Mouse (Mus musculus) liver, embryonic 14.5 days (tissue): ENCODE measurements around the gene Sftpa1. TPM values are rescaled to one million over a fixed set of nuclear protein-coding genes. Genes with fewer than 3 reads are reported as not detected.

Experiments
- ATAC-seq: fragments of 200-750 bp; cut with Nextera tagmentation; 2 replicates; pipeline ENCODE4 v1.8.0; 2017; ENCODE audit warnings: moderate number of reproducible peaks, mild to moderate bottlenecking, moderate library complexity; ENCODE audit not compliant: insufficient read depth
- DNase-seq, 3 experiments: peaks; one replicate each; pipeline ENCODE4 v3.0.0-alpha.2; 2012 to 2013; ENCODE audit warnings: low read depth in 3 of 3, low spot score in 3 of 3
- H3K27ac ChIP-seq: fragments of 300-500 bp; sonication (generic); 2 replicates; pipeline ENCODE4 v1.5.1; 2014; ENCODE audit warnings: moderate library complexity, mild to moderate bottlenecking, control low read depth, inconsistent platforms
- H3K27me3 ChIP-seq: fragments of 300-500 bp; sonication (generic); 2 replicates; pipeline ENCODE4 v1.6.1; 2014; ENCODE audit warnings: mild to moderate bottlenecking, low read length, moderate library complexity; ENCODE audit not compliant: control insufficient read depth, insufficient read depth
- H3K36me3 ChIP-seq: fragments of 300-500 bp; sonication (generic); replicated peaks from 2 replicates; pipeline ENCODE4 v1.6.1; 2014; ENCODE audit warnings: low read depth; ENCODE audit not compliant: control insufficient read depth, insufficient read depth
- H3K4me1 ChIP-seq, 2 experiments: fragments of 200-500 bp in 1 of 2; fragments of 300-500 bp in 1 of 2; sonication (generic) in 1 of 2; replicated peaks; 2 replicates each; pipeline ENCODE4 v1.6.1; 2012 to 2014; ENCODE audit warnings: antibody characterized with exemption in 1 of 2, inconsistent platforms in 1 of 2, low read length in 1 of 2; ENCODE audit not compliant: control insufficient read depth in 2 of 2, insufficient read depth in 2 of 2
- H3K4me2 ChIP-seq: fragments of 300-500 bp; sonication (generic); 2 replicates; pipeline ENCODE4 v1.6.1; 2014; ENCODE audit warnings: low read depth, mild to moderate bottlenecking, control low read depth, moderate library complexity
- H3K4me3 ChIP-seq, 2 experiments: fragments of 200-500 bp in 1 of 2; fragments of 300-500 bp in 1 of 2; sonication (generic) in 1 of 2; 2 replicates each; pipeline ENCODE4 v1.5.1; 2012 to 2014; ENCODE audit warnings: low read depth in 2 of 2, low read length in 2 of 2, mild to moderate bottlenecking in 2 of 2, control low read depth in 1 of 2, inconsistent platforms in 1 of 2, moderate library complexity in 1 of 2; ENCODE audit not compliant: insufficient read depth in 1 of 2
- H3K9ac ChIP-seq: fragments of 300-500 bp; sonication (generic); replicated peaks from 2 replicates; pipeline ENCODE4 v1.6.1; 2014; ENCODE audit warnings: mild to moderate bottlenecking, control low read depth, moderate library complexity
- H3K9me3 ChIP-seq: fragments of 300-500 bp; sonication (generic); 2 replicates; pipeline ENCODE4 v1.6.1; 2016; ENCODE audit warnings: low read length, mixed read lengths; ENCODE audit not compliant: control insufficient read depth
- CTCF ChIP-seq: IDR thresholded peaks from 2 replicates; pipeline ENCODE4 v1.5.1; 2016; ENCODE audit warnings: antibody characterized with exemption, low read depth, control low read depth
- EP300 ChIP-seq: IDR thresholded peaks from 2 replicates; pipeline ENCODE4 v1.6.1; 2016; ENCODE audit warnings: antibody characterized with exemption, low read depth
- WGBS: fragments of 180-500 bp; shearing (Covaris S2); extraction: QIAGEN DNeasy Blood & Tissue Kit; methylation state at CpG from one replicate; pipeline ENCODE4 v1.1.7; 2014; ENCODE audit not compliant: insufficient replicate concordance; 5-methylcytosine and 5-hydroxymethylcytosine counted together
- polyA plus RNA-seq, 2 experiments: library from polyadenylated mRNA; depleted of rRNA in 1 of 2; stranded (reverse) in 1 of 2; unstranded in 1 of 2; fragments of >200 nt; fragmentation: Nextera tagmentation in 1 of 2; extraction: Ambion mirVana in 1 of 2; gene quantifications; 2 replicates each; pipeline versions ENCODE4 v1.2.1 to v1.2.3; 2012 to 2014

The Sftpa1 gene
- polyA plus RNA-seq, 2 experiments, result 0.10 to 0.19 TPM

GRCm38 (mm10) chr14:41147356-41147755 is 15.8 kb downstream of the Sftpa1 start:
- Histone ChIP-seq H3K36me3 (no peaks in the 10 kb centered on the region), H3K9ac (no peak overlapping the region), H3K27me3 (no peaks in the 10 kb centered on the region), H3K27ac (no peak overlapping the region), H3K4me1 (peaks cover 0 to 2% of the 10 kb centered on the region in 2 experiments; a peak in 2 of 4 replicates), H3K4me3 (no peak overlapping the region), H3K9me3 (no peaks in the 10 kb centered on the region), H3K4me2 (no peak overlapping the region)
- 58% methylated on average over 2 of the region's 2 CpGs for WGBS
- ATAC-seq (no peak), DNase-seq (no peak)
- TF ChIP-seq CTCF (no peak), EP300 (no peak)

- Histone ChIP-seq H3K36me3 (no peaks in the 10 kb centered on the region), H3K27me3 (no peaks in the 10 kb centered on the region), H3K4me2 (peak within 1 kb of the TSS; percentile 49), H3K4me3 (peak within 1 kb of the TSS; percentile 20 to 45), H3K27ac (no peak within 1 kb of the TSS), H3K9me3 (no peaks in the 10 kb centered on the region), H3K4me1 (peaks cover 0 to 2% of the 10 kb centered on the region in 2 experiments; a peak in 2 of 4 replicates), H3K9ac (no peak within 1 kb of the TSS)
- peak; percentile 63 for ATAC-seq
- TF ChIP-seq EP300, result no peak
- no peak for TF ChIP-seq CTCF
- DNase-seq, result peak in 2 of 3 experiments; percentile 5 to 16
- WGBS, result 57% methylated on average over 7 of the region's 7 CpGs
These were observed 19.8 kb downstream of the Sftpa1 start, which contains the start of gene Mbl1 for GRCm38 (mm10) chr14:41151220-41151898. TSS of gene Mbl1 (plus strand) at chr14:41151458.

GRCm38 (mm10) chr14:41160076-41160475 is 28.5 kb downstream of the Sftpa1 start:
- no peaks in the 10 kb centered on the region for H3K9me3 ChIP-seq
- H3K27me3 ChIP-seq, result no peaks in the 10 kb centered on the region
- no peak for TF ChIP-seq CTCF
- TF ChIP-seq EP300, result no peak
- 50% methylated on average over 4 of the region's 4 CpGs for WGBS
- H3K27ac ChIP-seq, result no peak overlapping the region
- no peak overlapping the region for H3K4me2 ChIP-seq
- peaks cover 0 to 10% of the 10 kb centered on the region in 2 experiments; a peak in 2 of 4 replicates for H3K4me1 ChIP-seq
- no peak overlapping the region for H3K9ac ChIP-seq
- H3K36me3 ChIP-seq, result no peaks in the 10 kb centered on the region
- DNase-seq (peak in 1 of 3 experiments; percentile 5), ATAC-seq (no peak)
- no peak overlapping the region for H3K4me3 ChIP-seq

GRCm38 (mm10) chr14:41160743-41161142 is 29.2 kb downstream of the Sftpa1 start:
- no peak overlapping the region for H3K4me3 ChIP-seq
- TF ChIP-seq CTCF, result no peak
- peak; percentile 9; the same call in 1 of the 2 replicates for TF ChIP-seq EP300
- H3K9me3 ChIP-seq, result no peaks in the 10 kb centered on the region
- no peak overlapping the region for H3K9ac ChIP-seq
- no peaks in the 10 kb centered on the region for H3K27me3 ChIP-seq
- H3K27ac ChIP-seq, result no peak overlapping the region
- H3K4me2 ChIP-seq, result no peak overlapping the region
- no peaks in the 10 kb centered on the region for H3K36me3 ChIP-seq
- H3K4me1 ChIP-seq, result peaks cover 0 to 10% of the 10 kb centered on the region in 2 experiments; a peak in 2 of 4 replicates
- 26% methylated on average over 1 of the region's 1 CpGs for WGBS
- ATAC-seq (peak; percentile 85), DNase-seq (peak; percentile 22 to 42 (median 23))

GRCm38 (mm10) chr14:41162663-41163062 is 31.1 kb downstream of the Sftpa1 start:
- Histone ChIP-seq H3K4me2 (no peak overlapping the region), H3K4me3 (no peak overlapping the region), H3K27ac (no peak overlapping the region), H3K27me3 (no peaks in the 10 kb centered on the region), H3K9me3 (no peaks in the 10 kb centered on the region), H3K9ac (no peak overlapping the region), H3K4me1 (peaks cover 0 to 10% of the 10 kb centered on the region in 2 experiments; a peak in 2 of 4 replicates), H3K36me3 (no peaks in the 10 kb centered on the region)
- TF ChIP-seq EP300 (no peak), CTCF (peak; percentile 81)
- WGBS, result 9% methylated on average over 2 of the region's 2 CpGs
- ATAC-seq (no peak), DNase-seq (no peak)
